Mouse (Mus musculus) neural tube, embryonic 11.5 days (tissue): ENCODE results near the gene Rsad1. TPM values are rescaled to one million over a fixed set of nuclear protein-coding genes. Genes with fewer than 3 reads are reported as not detected.

Experiments
- ATAC-seq: fragments of 200-750 bp; cut with Nextera tagmentation; 2 replicates; pipeline ENCODE4 v1.8.0; 2017; ENCODE audit warnings: moderate number of reproducible peaks, mild to moderate bottlenecking, moderate TSS enrichment, moderate library complexity; ENCODE audit not compliant: insufficient read depth, low FRiP score, low TSS enrichment
- DNase-seq: peaks from one replicate; pipeline ENCODE4 v3.0.0-alpha.2; 2015; ENCODE audit warnings: low spot score
- H3K27ac ChIP-seq: fragments of 300-500 bp; sonication (generic); 2 replicates; pipeline ENCODE4 v1.5.1; 2014; ENCODE audit warnings: low read depth, mild to moderate bottlenecking, low read length
- H3K27me3 ChIP-seq: fragments of 300-500 bp; sonication (generic); 2 replicates; pipeline ENCODE4 v1.6.1; 2014; ENCODE audit warnings: mild to moderate bottlenecking, low read length, mixed read lengths; ENCODE audit not compliant: control insufficient read depth, insufficient read depth
- H3K36me3 ChIP-seq: fragments of 300-500 bp; sonication (generic); 2 replicates; pipeline ENCODE4 v1.6.1; 2014; ENCODE audit warnings: mild to moderate bottlenecking, low read length, moderate library complexity, mixed read lengths; ENCODE audit not compliant: control insufficient read depth, insufficient read depth
- H3K4me1 ChIP-seq: fragments of 300-500 bp; sonication (generic); 2 replicates; pipeline ENCODE4 v1.6.1; 2014; ENCODE audit warnings: low read length, mixed read lengths; ENCODE audit not compliant: control insufficient read depth, insufficient read depth
- H3K4me2 ChIP-seq: fragments of 300-500 bp; sonication (generic); 2 replicates; pipeline ENCODE4 v1.6.1; 2014; ENCODE audit warnings: low read depth, mild to moderate bottlenecking, moderate library complexity
- H3K4me3 ChIP-seq: fragments of 300-500 bp; sonication (generic); 2 replicates; pipeline ENCODE4 v1.5.1; 2014; ENCODE audit warnings: low read depth, low read length
- H3K9ac ChIP-seq: fragments of 300-500 bp; sonication (generic); 2 replicates; pipeline ENCODE4 v1.6.1; 2014; ENCODE audit warnings: mild to moderate bottlenecking, low read length
- H3K9me3 ChIP-seq: fragments of 300-500 bp; sonication (generic); 2 replicates; pipeline ENCODE4 v1.6.1; 2016; ENCODE audit warnings: low read length; ENCODE audit not compliant: control insufficient read depth
- WGBS: fragments of 180-500 bp; shearing (Covaris S2); extraction: QIAGEN DNeasy Blood & Tissue Kit; methylation state at CpG from one replicate; pipeline ENCODE4 v1.1.7; 2014; 5-methylcytosine and 5-hydroxymethylcytosine counted together
- polyA plus RNA-seq: library from polyadenylated mRNA; unstranded; fragments of >200 nt; fragmentation: Nextera tagmentation; extraction: Ambion mirVana; gene quantifications from 2 replicates; pipeline ENCODE4 v1.2.1, GENCODE M21; 2014

The Rsad1 gene
- 2.8 and 3.4 TPM in 2 replicates for polyA plus RNA-seq

- WGBS, result 5% methylated on average over 49 of the region's 49 CpGs
- Histone ChIP-seq H3K36me3 (no peaks in the 10 kb centered on the region), H3K27ac (peak within 1 kb of the TSS; percentile 73), H3K4me3 (peak within 1 kb of the TSS; percentile 48), H3K27me3 (no peaks in the 10 kb centered on the region), H3K4me2 (peak within 1 kb of the TSS; percentile 73), H3K9me3 (no peaks in the 10 kb centered on the region), H3K9ac (peak within 1 kb of the TSS; percentile 70), H3K4me1 (peaks cover 6% of the 10 kb centered on the region)
- DNase-seq (peak; percentile 95), ATAC-seq (peak; percentile 89)
Observed at GRCm38 (mm10) chr11:94548888-94549690, at the start of gene Rsad1. TSS of gene Rsad1 (minus strand) at chr11:94549255.

GRCm38 (mm10) chr11:94598437-94599120, 49.5 kb upstream of the Rsad1 start:
- Histone ChIP-seq H3K27ac (no peak overlapping the region), H3K27me3 (no peaks in the 10 kb centered on the region), H3K9ac (no peak overlapping the region), H3K4me1 (peaks cover 7% of the 10 kb centered on the region; the same call in 1 of the 2 replicates), H3K9me3 (no peaks in the 10 kb centered on the region), H3K36me3 (no peaks in the 10 kb centered on the region), H3K4me3 (no peak overlapping the region), H3K4me2 (no peak overlapping the region)
- 75% methylated on average over 6 of the region's 6 CpGs for WGBS
- ATAC-seq (no peak), DNase-seq (no peak)

DNA sequence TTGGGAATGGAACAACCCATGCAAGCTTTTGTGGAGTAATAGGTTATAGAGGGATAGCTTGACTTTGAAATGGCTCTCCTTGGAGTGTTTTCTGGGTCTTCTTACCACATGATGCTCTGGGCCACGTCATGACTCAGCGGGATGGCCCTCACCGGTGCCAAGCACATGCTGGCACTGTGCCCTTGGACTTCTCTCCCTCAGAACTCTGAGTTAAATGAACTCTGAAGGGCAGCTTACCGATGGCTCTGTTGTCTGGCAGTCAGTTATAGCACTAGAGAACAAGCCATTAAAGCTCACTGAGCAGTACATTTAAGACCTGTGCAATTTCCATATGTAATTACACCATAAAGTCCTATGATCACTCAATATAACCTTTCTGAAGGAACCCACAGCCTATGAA, 48.3 kb upstream of the Rsad1 start:
- ATAC-seq (no peak), DNase-seq (no peak)
- no peak overlapping the region for H3K4me2 ChIP-seq
- WGBS, result 86% methylated on average over 4 of the region's 4 CpGs
- no peak overlapping the region for H3K9ac ChIP-seq
- H3K4me1 ChIP-seq, result peaks cover 7% of the 10 kb centered on the region; the same call in 1 of the 2 replicates
- no peaks in the 10 kb centered on the region for H3K9me3 ChIP-seq
- H3K27ac ChIP-seq, result no peak overlapping the region
- no peaks in the 10 kb centered on the region for H3K36me3 ChIP-seq
- H3K4me3 ChIP-seq, result no peak overlapping the region
- no peaks in the 10 kb centered on the region for H3K27me3 ChIP-seq

DNA sequence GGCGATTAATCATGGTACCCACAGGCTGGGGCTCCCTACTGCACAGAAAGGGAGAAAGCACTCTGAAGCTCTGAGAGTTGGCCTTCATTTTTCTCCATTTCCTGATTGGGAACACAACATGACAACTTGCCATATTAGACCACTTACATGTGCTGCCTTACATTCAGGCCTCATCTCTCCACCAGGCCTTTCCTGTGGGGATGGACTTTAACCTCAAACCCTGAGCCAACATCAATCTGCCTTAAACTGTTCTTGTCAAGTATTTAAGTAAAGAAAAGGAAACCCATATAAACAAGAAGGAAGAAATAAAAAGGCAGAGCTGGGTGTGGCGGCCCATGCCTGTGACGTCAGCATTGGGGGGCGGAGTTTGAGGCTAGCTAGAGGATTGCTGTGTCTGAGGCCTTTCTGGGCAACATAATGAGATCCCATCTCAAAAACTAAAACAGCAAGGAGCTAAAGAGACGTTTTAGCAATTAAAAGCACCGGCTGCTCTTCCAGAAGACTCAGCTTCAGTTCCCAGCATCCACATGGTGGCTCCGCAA, 47.3 kb upstream of the Rsad1 start:
- no peaks in the 10 kb centered on the region for H3K27me3 ChIP-seq
- 70% methylated on average over 7 of the region's 7 CpGs for WGBS
- H3K9me3 ChIP-seq, result no peaks in the 10 kb centered on the region
- no peak overlapping the region for H3K4me2 ChIP-seq
- no peak overlapping the region for H3K4me3 ChIP-seq
- no peak overlapping the region for H3K9ac ChIP-seq
- no peak for ATAC-seq
- H3K4me1 ChIP-seq, result peaks cover 5% of the 10 kb centered on the region
- DNase-seq, result no peak
- no peak overlapping the region for H3K27ac ChIP-seq
- H3K36me3 ChIP-seq, result no peaks in the 10 kb centered on the region

- no peak overlapping the region for H3K9ac ChIP-seq
- no peak for DNase-seq
Observed at GRCm38 (mm10) chr11:94587511-94587910, 38.5 kb upstream of the Rsad1 start.

GRCm38 (mm10) chr11:94585091-94585490, 36.0 kb upstream of the Rsad1 start:
- no peak overlapping the region for H3K4me2 ChIP-seq
- ATAC-seq (no peak), DNase-seq (no peak)
- no peaks in the 10 kb centered on the region for H3K9me3 ChIP-seq
- H3K4me1 ChIP-seq, result no peaks in the 10 kb centered on the region
- no peaks in the 10 kb centered on the region for H3K36me3 ChIP-seq
- no peak overlapping the region for H3K9ac ChIP-seq
- no peak overlapping the region for H3K4me3 ChIP-seq
- no peaks in the 10 kb centered on the region for H3K27me3 ChIP-seq
- WGBS, result 95% methylated on average over 9 of the region's 9 CpGs
- H3K27ac ChIP-seq, result no peak overlapping the region

More at GRCm38 (mm10) chr11:94587511-94587910, 38.5 kb upstream of the Rsad1 start:
- Histone ChIP-seq H3K27ac (no peak overlapping the region), H3K4me1 (peaks cover 3% of the 10 kb centered on the region; the same call in 1 of the 2 replicates), H3K4me3 (no peak overlapping the region), H3K4me2 (no peak overlapping the region), H3K36me3 (no peaks in the 10 kb centered on the region), H3K27me3 (no peaks in the 10 kb centered on the region), H3K9me3 (no peaks in the 10 kb centered on the region)
- no peak for ATAC-seq
- WGBS, result 69% methylated on average over 6 of the region's 6 CpGs

DNA sequence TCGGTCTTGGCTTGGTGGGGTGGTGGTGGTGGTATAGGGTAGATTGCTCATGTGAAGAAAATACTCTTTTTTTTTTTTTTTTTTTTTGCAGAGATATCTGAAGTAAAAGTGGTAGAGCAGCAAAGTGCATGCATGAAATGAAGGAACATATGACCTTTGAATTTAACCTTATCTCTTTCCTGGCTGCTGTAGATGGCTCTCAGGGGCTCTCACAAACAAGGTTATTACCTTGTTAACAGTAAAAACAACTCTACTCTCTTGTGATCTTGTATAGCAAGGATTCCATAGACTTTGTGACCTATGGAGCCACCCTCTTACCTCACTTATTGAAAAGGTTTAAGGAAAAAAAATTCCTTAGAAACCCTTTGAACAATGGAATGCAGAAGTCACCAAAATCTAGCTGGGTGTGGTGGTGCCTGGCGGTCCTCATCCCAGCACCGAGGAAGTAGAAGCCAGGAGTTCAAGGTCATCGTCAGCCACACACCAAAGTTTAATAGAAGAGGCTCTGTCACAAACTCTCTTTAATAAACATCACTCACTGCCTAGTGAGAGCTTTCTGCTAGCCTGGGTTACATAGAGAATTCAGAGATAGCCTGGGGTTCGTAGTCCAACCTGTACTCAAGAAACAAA, 31.2 kb upstream of the Rsad1 start:
- Histone ChIP-seq H3K9me3 (no peaks in the 10 kb centered on the region), H3K4me2 (no peak overlapping the region), H3K4me3 (no peak overlapping the region), H3K27ac (no peak overlapping the region), H3K9ac (no peak overlapping the region), H3K36me3 (no peaks in the 10 kb centered on the region), H3K4me1 (no peaks in the 10 kb centered on the region), H3K27me3 (no peaks in the 10 kb centered on the region)
- no peak for ATAC-seq
- WGBS, result 96% methylated on average over 5 of the region's 5 CpGs
- DNase-seq, result no peak

DNA sequence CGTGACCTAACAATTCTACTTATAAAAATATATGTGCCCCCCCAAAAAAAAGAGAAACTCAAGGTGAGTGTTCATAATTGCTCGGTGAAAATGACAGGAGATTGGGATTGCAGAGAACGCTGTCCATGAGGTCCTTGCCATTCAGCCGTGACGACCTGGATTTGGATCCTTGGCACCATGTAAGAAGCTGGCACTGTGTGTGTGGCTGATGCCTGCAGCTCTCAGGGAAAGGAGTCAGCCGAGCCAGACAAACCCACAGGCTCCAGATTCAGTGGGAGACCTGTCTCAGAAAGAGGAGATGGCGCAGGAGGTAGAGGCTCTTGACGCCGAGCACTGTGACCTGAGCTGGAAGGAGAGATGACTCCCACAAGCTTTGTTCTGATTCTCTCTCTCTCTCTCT, 27.3 kb upstream of the Rsad1 start:
- Histone ChIP-seq H3K9ac (no peak overlapping the region), H3K4me3 (no peak overlapping the region), H3K9me3 (no peaks in the 10 kb centered on the region)

More for the DNA sequence above, 27.3 kb upstream of the Rsad1 start:
- WGBS, result 87% methylated on average over 9 of the region's 9 CpGs
- DNase-seq (no peak), ATAC-seq (no peak)
- Histone ChIP-seq H3K36me3 (no peaks in the 10 kb centered on the region), H3K27me3 (no peaks in the 10 kb centered on the region), H3K4me1 (no peaks in the 10 kb centered on the region), H3K27ac (no peak overlapping the region), H3K4me2 (no peak overlapping the region)
